Mouse (Mus musculus) neural tube, embryonic 13.5 days (tissue): ENCODE measurements around the gene Ccdc159. TPM values are rescaled to one million over a fixed set of nuclear protein-coding genes. Genes with fewer than 3 reads are reported as not detected.

Source experiments
- ATAC-seq: fragments of 200-750 bp; cut with Nextera tagmentation; 2 replicates; pipeline ENCODE4 v1.8.0; 2017; ENCODE audit warnings: low read depth, mild to moderate bottlenecking, moderate TSS enrichment, moderate library complexity
- H3K27ac ChIP-seq: fragments of 300-500 bp; sonication (generic); replicated peaks from 2 replicates; pipeline ENCODE4 v1.5.1; 2015; ENCODE audit warnings: moderate library complexity, mild to moderate bottlenecking, inconsistent platforms
- H3K27me3 ChIP-seq: fragments of 300-500 bp; sonication (generic); 2 replicates; pipeline ENCODE4 v1.6.1; 2015; ENCODE audit warnings: mild to moderate bottlenecking, inconsistent platforms
- H3K36me3 ChIP-seq: fragments of 300-500 bp; sonication (generic); 2 replicates; pipeline ENCODE4 v1.6.1; 2015; ENCODE audit warnings: mild to moderate bottlenecking, inconsistent platforms
- H3K4me1 ChIP-seq: fragments of 300-500 bp; sonication (generic); replicated peaks from 2 replicates; pipeline ENCODE4 v1.6.1; 2015; ENCODE audit warnings: inconsistent platforms
- H3K4me2 ChIP-seq: fragments of 300-500 bp; sonication (generic); 2 replicates; pipeline ENCODE4 v1.6.1; 2015; ENCODE audit warnings: inconsistent platforms, mild to moderate bottlenecking, moderate library complexity
- H3K4me3 ChIP-seq: fragments of 300-500 bp; sonication (generic); 2 replicates; pipeline ENCODE4 v1.5.1; 2015; ENCODE audit warnings: mild to moderate bottlenecking, inconsistent platforms
- H3K9ac ChIP-seq: fragments of 300-500 bp; sonication (generic); 2 replicates; pipeline ENCODE4 v1.6.1; 2015; ENCODE audit warnings: moderate library complexity, mild to moderate bottlenecking, inconsistent platforms
- H3K9me3 ChIP-seq: fragments of 300-500 bp; sonication (generic); 2 replicates; pipeline ENCODE4 v1.6.1; 2016; ENCODE audit warnings: inconsistent platforms
- WGBS: fragments of 180-500 bp; shearing (Covaris S2); methylation state at CpG from one replicate; pipeline ENCODE4 v1.1.7; 2015; 5-methylcytosine and 5-hydroxymethylcytosine counted together
- polyA plus RNA-seq: library from polyadenylated mRNA; unstranded; fragments of >200 nt; fragmentation: Nextera tagmentation; extraction: Ambion mirVana; gene quantifications from 2 replicates; pipeline ENCODE4 v1.2.1, GENCODE M21; 2015

The Ccdc159 gene
- polyA plus RNA-seq, 1 experiment from 2014 or later, result 7.6 TPM

GRCm38 (mm10) chr9:21953600-21953999, 26.3 kb downstream of the Ccdc159 start:
- Histone ChIP-seq H3K9ac (no peak overlapping the region), H3K9me3 (no peaks in the 10 kb centered on the region), H3K27me3 (peaks cover 7% of the 10 kb centered on the region; the same call in 1 of the 2 replicates), H3K27ac (no peak overlapping the region), H3K4me2 (no peak overlapping the region), H3K36me3 (0 out of 2 replicates have a peak, but pooled peaks cover 2% of the 10 kb centered on the region), H3K4me1 (peaks cover 14% of the 10 kb centered on the region), H3K4me3 (no peak overlapping the region)
- WGBS, result 14% methylated on average over 3 of the region's 3 CpGs
- no peak for ATAC-seq

GRCm38 (mm10) chr9:21954635-21955034, 27.4 kb downstream of the Ccdc159 start:
- no peak overlapping the region for H3K27ac ChIP-seq
- no peak overlapping the region for H3K9ac ChIP-seq

DNA sequence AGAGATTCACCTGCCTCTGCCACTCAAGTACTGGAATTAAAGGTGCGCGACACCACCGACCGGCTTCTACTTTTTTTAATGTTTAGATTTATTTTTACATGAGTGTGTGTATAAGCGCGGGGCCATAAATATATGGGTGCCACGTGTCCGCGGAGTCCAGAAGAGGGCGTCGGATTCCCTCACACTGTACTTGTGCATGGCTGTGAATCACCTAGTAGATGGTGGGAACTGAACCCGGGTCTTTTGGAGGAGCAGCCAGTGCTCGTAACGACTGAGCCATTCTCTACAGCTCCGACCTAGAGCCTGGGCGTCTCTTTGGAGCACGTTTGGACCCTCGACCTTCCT, 27.9 kb downstream of the Ccdc159 start:
- peak overlapping the region; percentile 60 for H3K4me2 ChIP-seq
- no peaks in the 10 kb centered on the region for H3K36me3 ChIP-seq
- peaks cover 17% of the 10 kb centered on the region for H3K27me3 ChIP-seq
- H3K4me1 ChIP-seq, result peaks cover 14% of the 10 kb centered on the region
- no peaks in the 10 kb centered on the region for H3K9me3 ChIP-seq
- peak overlapping the region; percentile 60 for H3K4me3 ChIP-seq
- 2% methylated on average over 18 of the region's 18 CpGs for WGBS
- H3K9ac ChIP-seq, result peak overlapping the region; percentile 75
- H3K27ac ChIP-seq, result peak overlapping the region; percentile 94
- ATAC-seq, result peak; percentile 78

More at GRCm38 (mm10) chr9:21954635-21955034, 27.4 kb downstream of the Ccdc159 start:
- peak overlapping the region; percentile 60; the same call in 1 of the 2 replicates for H3K4me3 ChIP-seq
- H3K27me3 ChIP-seq, result peaks cover 12% of the 10 kb centered on the region
- ATAC-seq, result no peak
- no peaks in the 10 kb centered on the region for H3K9me3 ChIP-seq
- no peaks in the 10 kb centered on the region for H3K36me3 ChIP-seq
- H3K4me1 ChIP-seq, result peaks cover 14% of the 10 kb centered on the region
- WGBS, result 85% methylated on average over 3 of the region's 3 CpGs
- peak overlapping the region; percentile 60 for H3K4me2 ChIP-seq

DNA sequence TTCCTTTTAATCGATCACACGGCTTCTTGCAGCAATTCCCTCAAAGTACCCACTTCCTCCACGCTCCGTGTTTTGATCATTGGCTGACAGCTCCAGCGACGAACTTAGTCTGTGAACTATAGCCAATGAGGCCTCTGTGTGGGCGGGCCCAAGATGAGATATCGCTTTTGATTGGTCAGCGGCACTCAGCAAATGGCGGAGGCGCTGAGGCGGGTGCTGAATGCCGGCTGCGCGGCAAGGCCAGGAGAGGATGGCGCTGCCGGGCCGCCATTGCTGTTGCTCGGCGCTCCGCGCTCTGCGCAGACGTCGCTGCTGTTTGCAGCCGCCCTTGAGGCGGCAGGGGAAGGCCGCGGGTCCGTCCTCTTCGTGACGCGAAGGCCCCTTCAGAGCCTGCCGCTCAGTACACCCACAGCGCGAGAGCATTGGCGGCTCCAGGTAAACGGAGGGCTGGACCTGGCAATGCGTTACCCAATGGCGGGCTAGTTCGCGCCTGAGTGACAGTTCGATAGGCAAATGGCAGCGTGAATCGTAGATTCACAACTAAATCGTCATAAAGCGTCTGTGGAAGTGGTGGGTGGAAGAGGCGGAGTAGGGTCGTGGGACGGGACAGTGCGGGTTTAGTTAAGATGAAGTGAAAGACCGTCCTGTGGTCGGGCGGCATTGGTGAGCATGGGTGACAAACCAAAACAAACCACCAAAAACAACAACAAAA, 28.5 kb downstream of the Ccdc159 start, which contains the start of gene Swsap1:
TSS of gene Swsap1 (plus strand) at position 186 of the 712 bp plus-strand sequence.
- Histone ChIP-seq H3K9me3 (no peaks in the 10 kb centered on the region), H3K4me1 (peaks cover 18% of the 10 kb centered on the region), H3K9ac (peak within 1 kb of the TSS; percentile 75), H3K4me2 (peak within 1 kb of the TSS; percentile 60), H3K27ac (peak within 1 kb of the TSS; percentile 94), H3K27me3 (peaks cover 21% of the 10 kb centered on the region), H3K4me3 (peak within 1 kb of the TSS; percentile 60), H3K36me3 (no peaks in the 10 kb centered on the region)
- under 1% methylated on average over 54 of the region's 54 CpGs for WGBS
- ATAC-seq, result peak; percentile 99

DNA sequence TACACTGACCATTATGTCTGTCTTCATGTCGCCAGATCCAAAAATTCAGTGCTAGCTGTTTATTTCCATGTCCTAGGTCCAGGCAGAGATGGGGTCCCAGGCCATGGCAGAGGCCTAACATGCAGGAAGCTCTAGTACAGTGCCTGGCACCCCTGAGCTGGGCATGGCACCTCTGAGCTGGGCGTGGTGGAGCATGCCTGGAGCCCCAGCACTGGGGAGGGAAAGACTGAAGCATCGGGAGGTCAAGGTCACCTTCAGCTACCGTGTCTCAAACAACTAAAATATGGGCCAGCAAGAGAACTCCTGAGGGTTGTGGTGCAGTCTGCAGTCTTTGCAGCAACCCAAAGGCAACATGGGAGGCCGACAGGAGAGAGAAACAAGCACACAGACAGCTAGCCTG, 31.1 kb downstream of the Ccdc159 start:
- H3K9me3 ChIP-seq, result no peaks in the 10 kb centered on the region
- 84% methylated on average over 5 of the region's 5 CpGs for WGBS
- no peak overlapping the region for H3K27ac ChIP-seq
- H3K4me2 ChIP-seq, result no peak overlapping the region
- no peak overlapping the region for H3K9ac ChIP-seq
- H3K36me3 ChIP-seq, result no peaks in the 10 kb centered on the region
- H3K4me1 ChIP-seq, result peaks cover 42% of the 10 kb centered on the region
- ATAC-seq, result no peak
- no peak overlapping the region for H3K4me3 ChIP-seq
- peaks cover 46% of the 10 kb centered on the region for H3K27me3 ChIP-seq

GRCm38 (mm10) chr9:21959244-21959643, 32.0 kb downstream of the Ccdc159 start:
- Histone ChIP-seq H3K4me3 (no peak overlapping the region), H3K27me3 (peaks cover 55% of the 10 kb centered on the region), H3K27ac (no peak overlapping the region), H3K9me3 (no peaks in the 10 kb centered on the region), H3K9ac (no peak overlapping the region), H3K4me1 (peaks cover 43% of the 10 kb centered on the region), H3K4me2 (no peak overlapping the region), H3K36me3 (no peaks in the 10 kb centered on the region)
- WGBS, result 88% methylated on average over 7 of the region's 7 CpGs
- no peak for ATAC-seq

GRCm38 (mm10) chr9:21960135-21960534, 32.9 kb downstream of the Ccdc159 start:
- Histone ChIP-seq H3K27me3 (peaks cover 56% of the 10 kb centered on the region), H3K4me1 (peaks cover 40% of the 10 kb centered on the region), H3K9ac (no peak overlapping the region), H3K9me3 (no peaks in the 10 kb centered on the region), H3K36me3 (no peaks in the 10 kb centered on the region), H3K4me3 (no peak overlapping the region), H3K4me2 (no peak overlapping the region; the same call in 1 of the 2 replicates), H3K27ac (no peak overlapping the region)
- 49% methylated on average over 9 of the region's 9 CpGs for WGBS
- ATAC-seq, result no peak

GRCm38 (mm10) chr9:21960558-21961208, 33.4 kb downstream of the Ccdc159 start:
- Histone ChIP-seq H3K4me1 (peaks cover 40% of the 10 kb centered on the region), H3K27ac (no peak overlapping the region), H3K9ac (no peak overlapping the region), H3K4me2 (peak overlapping the region; percentile 24; the same call in 1 of the 2 replicates), H3K4me3 (no peak overlapping the region), H3K9me3 (no peaks in the 10 kb centered on the region), H3K27me3 (peaks cover 56% of the 10 kb centered on the region), H3K36me3 (no peaks in the 10 kb centered on the region)
- no peak for ATAC-seq
- 7% methylated on average over 26 of the region's 26 CpGs for WGBS

DNA sequence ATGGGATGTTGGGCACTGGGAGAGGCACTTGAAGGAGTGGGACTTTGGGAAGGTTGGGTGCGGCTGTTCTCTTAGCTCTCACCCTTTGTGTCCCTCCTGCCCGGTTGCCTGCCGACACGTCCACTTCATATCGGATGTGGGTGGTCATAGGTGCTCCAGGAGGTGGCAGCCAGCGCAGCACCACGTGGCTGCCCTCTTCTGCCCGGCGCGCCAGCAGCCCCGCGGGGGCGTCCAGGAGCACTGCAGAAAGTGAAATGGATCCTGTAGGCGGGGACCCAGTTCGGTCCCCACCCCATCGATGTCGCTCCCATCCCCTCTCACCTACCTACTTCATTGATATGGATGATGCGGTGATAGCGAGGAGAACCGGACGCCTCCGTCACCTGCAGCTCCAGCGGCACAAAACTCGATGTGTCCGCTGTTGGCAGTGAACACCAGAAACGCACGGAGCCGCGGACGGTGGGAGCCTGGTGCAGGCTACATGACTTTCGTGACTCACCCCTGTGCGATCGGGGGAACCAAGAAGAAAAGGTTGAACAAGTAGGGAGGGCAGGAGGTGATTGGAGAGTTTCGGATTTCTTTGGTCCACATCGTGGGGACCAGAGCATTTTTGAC, 34.2 kb downstream of the Ccdc159 start:
- Histone ChIP-seq H3K27ac (no peak overlapping the region), H3K27me3 (peaks cover 56% of the 10 kb centered on the region), H3K9me3 (no peaks in the 10 kb centered on the region), H3K9ac (peak overlapping the region; percentile 59; the same call in 1 of the 2 replicates), H3K36me3 (no peaks in the 10 kb centered on the region), H3K4me2 (peak overlapping the region; percentile 61), H3K4me3 (peak overlapping the region; percentile 35), H3K4me1 (peaks cover 37% of the 10 kb centered on the region)
- WGBS, result 2% methylated on average over 35 of the region's 35 CpGs
- no peak for ATAC-seq

DNA sequence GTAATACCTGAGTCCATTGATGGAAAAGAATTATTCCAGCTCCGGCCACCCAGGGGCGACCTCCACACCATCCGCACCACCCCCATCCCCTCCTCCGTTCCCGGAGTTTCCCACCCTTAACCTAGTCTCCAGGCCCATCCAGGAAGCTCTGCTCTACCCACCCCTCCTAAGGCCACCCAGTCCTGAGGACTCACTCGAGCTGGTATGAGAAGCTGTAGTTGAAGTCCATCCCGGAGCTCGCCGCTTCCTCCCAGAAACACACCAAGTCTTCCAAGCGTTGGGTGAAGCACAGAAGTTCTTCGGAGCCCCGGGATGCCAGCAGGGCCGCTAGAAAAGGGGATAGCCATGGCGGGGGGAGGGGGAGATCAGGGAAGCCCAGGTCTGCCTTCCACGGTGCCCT, 34.7 kb downstream of the Ccdc159 start:
- H3K9ac ChIP-seq, result peak overlapping the region; percentile 59
- H3K9me3 ChIP-seq, result no peaks in the 10 kb centered on the region
- H3K27me3 ChIP-seq, result peaks cover 56% of the 10 kb centered on the region
- no peak overlapping the region for H3K27ac ChIP-seq
- no peaks in the 10 kb centered on the region for H3K36me3 ChIP-seq
- no peak for ATAC-seq
- peaks cover 33% of the 10 kb centered on the region for H3K4me1 ChIP-seq
- peak overlapping the region; percentile 35 for H3K4me3 ChIP-seq
- H3K4me2 ChIP-seq, result peak overlapping the region; percentile 61
- WGBS, result under 1% methylated on average over 15 of the region's 15 CpGs

DNA sequence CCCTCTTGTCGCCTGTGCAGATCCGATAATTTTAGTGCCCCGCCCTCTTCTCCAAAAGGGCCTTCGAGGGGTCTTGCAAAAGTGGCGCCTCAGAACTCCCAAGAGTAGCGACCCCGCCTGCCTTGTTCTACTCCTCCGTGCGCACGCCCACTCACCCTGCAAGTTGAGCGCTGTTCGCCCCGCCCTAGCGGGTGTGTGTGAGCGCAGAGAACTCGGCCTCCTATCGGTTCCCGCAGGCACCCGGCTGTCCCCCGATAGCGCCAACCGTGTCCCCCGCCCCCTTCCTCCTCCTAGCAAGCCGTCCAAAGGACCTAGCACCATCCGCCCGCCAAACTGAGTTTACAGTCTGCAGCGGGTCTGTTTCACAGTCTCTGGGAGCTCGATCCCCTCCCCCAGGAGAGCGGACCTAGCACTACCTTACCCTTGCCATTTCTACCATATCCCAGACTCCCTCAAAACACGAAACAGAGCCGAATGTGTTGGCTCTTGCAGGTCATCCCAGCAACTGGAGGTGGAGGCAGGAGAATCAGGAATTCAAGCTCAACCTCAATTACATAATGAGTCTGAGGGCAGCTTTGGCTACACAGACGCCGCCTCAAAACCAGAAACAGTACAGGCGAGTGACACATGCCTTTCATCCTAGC, 35.3 kb downstream of the Ccdc159 start:
- peak overlapping the region; percentile 61 for H3K4me2 ChIP-seq
- no peaks in the 10 kb centered on the region for H3K36me3 ChIP-seq
- ATAC-seq, result peak; percentile 41
- peaks cover 33% of the 10 kb centered on the region for H3K4me1 ChIP-seq
- H3K4me3 ChIP-seq, result peak overlapping the region; percentile 35
- no peak overlapping the region for H3K27ac ChIP-seq
- H3K9me3 ChIP-seq, result no peaks in the 10 kb centered on the region
- H3K27me3 ChIP-seq, result peaks cover 56% of the 10 kb centered on the region
- 3% methylated on average over 34 of the region's 34 CpGs for WGBS
- H3K9ac ChIP-seq, result peak overlapping the region; percentile 59
